Mouse (Mus musculus) granulocyte monocyte progenitor cell, adult 5-6 weeks (primary cell): ENCODE measurements at regions not wholly inside any gene's neighbourhood (a gene's known extent, or its start where the extent isn't known, plus 50 kb on each side); places are given as distances from the start of the nearest gene placed in this dataset.
A peak's percentile ranks its signal among the peaks of the same experiment; 100 is the strongest.

Source experiments
- ATAC-seq: replicated peaks from 2 replicates; pipeline ENCODE4 v1.8.0; 2016; ENCODE audit warnings: mild to moderate bottlenecking, moderate TSS enrichment, inconsistent platforms; ENCODE audit not compliant: poor library complexity, severe bottlenecking

DNA sequence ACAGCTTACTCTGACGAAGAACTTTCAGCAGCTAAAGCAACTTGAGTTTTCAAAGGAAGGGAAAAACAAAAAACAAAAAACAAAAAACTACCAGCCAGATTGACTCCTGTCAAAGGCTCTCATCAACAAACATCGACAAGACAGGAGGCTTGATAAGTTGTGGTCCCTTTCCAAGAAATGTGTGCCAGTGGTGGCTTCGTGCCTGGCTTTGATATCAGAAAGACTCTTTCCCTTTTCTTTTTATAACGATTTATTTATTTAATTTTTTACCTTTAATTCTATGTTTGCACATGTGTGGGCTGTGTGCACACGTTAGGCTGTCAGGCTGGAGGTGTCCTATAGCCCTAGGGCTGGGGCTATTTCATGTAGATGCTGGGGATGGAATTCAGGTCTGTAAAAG lies 60.4 kb downstream of the Dact1 start:
- no peak for ATAC-seq

DNA sequence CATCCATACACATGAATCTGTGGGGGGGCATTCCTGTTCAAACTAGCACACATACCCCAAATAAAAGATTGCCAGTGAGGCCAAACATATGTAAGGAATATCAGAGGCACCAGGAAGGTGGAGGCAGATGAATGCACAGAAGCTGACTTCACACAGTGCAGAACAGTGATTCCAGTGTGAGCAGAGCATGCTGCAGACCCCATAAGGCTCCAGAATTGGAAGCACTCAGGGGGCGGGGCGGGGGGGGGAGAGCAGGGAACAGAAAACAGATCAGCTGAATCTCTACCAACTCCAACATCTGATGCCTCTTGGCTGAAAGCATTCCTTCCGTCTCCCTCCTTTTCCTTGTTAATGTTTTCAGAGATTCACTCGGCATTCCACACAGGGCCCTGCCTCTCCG lies 62.3 kb downstream of the Dact1 start:
- no peak for ATAC-seq

DNA sequence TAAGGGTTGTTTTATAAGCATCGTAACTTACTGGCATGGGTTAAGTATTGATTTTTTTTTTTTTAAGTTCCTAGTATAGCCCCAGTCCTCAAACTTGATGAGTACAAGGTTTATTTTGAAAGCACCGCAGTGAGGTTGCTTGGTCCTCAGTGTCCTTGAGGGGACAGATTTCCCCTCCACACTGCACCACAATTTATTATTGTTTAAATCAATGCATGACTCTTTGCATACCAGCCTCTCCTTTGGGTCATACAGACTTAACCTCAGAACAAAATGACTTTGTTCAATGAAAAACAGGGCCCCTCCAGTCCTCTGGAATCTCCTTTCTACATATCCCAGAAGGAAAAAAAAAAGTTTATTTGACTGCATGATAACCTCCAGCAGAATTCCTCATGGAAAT lies 63.9 kb downstream of the Dact1 start:
- ATAC-seq: no peak

DNA sequence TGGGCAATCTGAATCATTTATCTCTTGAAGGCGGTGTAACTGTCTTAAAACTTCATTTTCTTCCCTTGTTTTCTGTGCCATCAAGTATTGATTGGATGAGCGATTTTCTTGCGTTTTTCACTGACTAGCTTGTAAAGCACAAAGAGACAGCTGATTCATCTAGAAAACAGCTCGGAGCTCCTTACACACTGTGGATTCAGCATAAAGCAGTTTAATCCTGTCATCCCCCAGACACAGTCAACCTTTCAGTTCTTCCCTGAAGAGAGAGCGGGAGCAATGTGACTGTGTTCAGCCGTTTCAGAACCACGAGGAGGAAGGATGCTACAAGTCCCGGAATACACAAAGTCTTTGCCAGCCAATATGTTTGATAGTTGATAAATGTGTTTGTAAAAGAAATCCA lies 66.8 kb downstream of the Dact1 start:
- no peak for ATAC-seq

DNA sequence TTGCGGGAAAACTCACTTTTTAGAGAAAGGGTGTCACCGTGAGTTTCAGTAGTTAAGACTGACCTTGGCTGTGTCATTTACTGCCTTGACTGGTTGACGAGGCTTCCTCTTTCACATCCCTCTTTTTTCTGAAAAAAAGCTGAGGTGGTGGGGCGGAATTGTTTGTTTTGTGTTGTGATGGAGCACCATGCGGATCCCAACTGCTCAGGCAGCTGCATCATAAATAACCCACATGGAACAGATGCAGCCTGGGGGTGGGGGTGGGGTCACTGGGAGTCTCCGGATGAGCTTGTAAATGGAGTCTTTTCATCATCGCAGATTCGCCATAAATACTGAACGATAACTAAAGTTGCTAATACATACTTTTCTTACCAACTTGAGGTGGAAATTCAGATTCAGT lies 67.3 kb downstream of the Dact1 start:
- ATAC-seq: peak; percentile 42

DNA sequence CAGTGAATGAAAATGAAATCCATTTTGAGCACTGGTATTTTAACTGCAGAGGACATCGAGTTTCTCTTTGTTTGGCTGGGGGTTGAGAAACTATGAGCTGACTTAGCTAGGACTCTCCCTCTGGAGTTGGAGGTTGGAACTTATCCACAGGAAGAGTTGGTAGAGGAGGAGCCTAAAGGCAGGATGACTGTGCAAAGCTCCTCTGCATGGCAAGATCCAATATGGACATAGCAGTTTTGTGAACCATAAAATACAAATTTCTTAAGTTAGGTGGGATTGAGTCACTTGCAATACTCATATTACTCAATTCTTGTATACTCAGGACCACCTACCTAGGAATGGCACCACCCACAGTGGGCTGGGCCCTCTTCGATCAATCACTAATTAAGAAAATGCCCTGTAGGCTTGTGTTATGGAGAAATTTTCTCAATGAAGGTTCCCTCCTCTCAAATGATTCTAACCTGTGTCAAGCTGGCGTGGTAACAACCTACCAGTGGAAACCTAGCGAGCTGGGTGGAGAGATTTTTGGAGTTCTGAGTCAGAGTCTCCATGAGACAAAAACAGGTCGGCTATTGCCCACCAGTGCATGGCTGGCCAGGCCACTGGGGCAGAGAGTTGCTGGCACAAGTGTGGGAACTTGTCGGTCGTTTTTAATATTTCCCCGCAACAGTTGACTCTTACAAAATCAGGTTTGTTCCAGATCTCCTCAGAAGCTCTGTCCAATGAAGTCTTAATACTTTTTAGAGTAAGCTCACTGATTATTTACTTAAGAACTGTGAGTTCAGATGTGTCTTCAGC lies 70.1 kb downstream of the Dact1 start:
- ATAC-seq: no peak

DNA sequence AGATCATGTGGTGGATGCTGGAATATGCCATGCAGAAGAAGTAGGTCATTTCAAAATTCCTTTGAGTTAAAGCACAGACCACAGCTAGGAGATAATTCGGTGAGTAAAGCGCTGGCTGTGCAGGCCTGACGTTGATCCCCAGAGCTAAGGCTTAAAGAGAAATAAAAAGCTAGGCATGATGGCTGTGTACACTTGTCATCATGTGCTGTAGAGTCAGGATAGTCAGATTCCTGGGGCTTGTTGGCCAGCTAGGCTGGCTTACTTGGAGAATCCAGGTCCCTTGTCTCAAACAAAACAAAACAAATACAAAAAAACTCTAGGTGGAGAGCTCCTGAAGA lies 70.7 kb downstream of the Dact1 start:
- no peak for ATAC-seq

DNA sequence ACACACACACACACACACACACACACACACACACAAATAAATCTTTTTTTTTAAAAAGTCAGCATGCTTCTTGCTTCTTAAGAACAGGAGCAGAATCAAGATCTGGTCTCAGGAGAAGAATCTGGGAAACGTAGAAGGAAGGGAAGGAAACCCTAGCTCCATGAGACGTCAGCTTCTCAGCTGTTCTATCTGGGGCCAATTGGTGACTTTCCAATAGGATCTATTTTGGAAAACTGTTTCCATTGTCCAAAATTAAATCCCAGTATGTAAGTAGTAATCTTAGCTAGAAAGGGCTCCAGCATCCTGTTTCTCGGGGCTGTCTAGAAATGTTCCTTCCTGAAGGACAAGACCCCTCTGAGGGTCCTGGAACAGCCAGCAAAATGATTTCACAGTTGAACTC lies 76.6 kb downstream of the Dact1 start:
- no peak for ATAC-seq

DNA sequence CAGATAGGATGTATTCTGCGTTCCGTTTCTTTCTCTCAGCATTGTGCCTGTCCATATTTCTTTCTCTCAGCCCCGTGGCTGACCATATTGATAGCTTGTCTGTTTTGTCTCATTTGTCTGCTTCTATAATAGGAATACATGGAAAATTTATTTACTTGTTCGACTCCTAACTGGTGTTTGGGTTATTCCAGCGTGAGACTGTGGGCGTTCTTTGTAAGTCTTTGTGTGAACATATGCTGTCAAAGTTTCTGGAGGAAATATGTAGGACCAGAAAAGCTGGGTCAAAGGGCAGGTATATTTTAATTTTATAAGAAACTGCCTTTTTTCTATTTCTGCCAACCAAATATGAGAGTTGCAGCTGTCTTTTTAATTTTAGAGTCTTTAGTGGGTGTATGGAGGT lies 81.8 kb downstream of the Dact1 start:
- no peak for ATAC-seq

DNA sequence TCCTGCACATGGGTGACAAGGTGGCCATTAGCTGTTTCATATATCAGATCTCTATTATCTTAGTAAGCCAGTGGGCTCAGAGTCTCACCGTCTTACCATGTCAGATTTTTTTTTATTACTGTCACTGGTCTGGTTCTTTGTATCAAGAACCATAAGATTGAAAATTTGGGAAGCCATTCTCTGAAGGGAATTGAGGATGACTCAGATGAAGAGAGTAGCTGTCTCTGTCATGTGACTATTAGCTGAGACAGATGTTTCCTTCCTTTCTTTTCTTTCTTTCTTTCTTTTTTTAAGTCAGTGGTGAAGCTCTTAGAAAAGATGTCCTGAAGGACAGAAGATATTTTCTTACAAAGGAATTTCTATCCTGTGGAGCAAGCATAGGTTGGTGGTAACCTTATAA lies 84.1 kb downstream of the Dact1 start:
- no peak for ATAC-seq

DNA sequence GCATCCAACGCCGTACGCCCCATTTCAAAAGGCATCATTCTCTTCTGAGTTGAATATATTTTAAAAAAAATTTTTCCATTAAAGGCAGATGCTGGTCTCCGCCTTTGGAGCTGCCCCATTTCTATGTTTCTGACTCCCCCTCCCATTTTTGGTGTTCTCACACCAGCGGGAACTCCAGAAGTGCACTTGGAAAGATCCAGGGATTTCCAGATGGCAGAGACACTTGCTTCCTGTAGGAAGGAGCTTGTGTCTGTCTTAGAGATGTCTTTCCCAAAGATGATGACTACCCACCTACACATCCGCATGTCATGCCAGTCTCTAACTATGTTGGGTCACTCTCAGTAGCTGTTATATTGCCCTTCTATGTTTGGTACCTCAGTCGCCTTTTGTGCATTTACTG lies 87.8 kb downstream of the Dact1 start:
- no peak for ATAC-seq

DNA sequence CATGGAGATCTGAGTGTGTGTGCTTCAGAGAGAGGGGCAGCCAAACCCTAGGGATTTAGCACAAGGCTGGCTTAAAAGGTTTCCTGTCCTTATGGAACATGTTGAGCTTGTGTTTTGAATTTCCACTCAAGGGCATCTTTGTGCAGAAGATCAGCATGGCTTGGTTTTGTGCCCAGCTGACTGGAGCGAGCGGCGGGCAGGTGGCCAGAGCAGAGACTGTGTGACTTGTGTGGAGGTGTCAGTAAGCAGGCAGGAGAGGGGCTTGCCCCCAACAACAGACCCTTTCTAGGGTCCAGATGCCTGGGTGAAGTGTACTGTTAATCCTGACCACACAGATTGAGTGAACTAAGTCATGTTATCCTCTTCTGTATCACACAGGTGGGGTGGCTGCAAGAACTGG lies 89.0 kb downstream of the Dact1 start:
- ATAC-seq: no peak

DNA sequence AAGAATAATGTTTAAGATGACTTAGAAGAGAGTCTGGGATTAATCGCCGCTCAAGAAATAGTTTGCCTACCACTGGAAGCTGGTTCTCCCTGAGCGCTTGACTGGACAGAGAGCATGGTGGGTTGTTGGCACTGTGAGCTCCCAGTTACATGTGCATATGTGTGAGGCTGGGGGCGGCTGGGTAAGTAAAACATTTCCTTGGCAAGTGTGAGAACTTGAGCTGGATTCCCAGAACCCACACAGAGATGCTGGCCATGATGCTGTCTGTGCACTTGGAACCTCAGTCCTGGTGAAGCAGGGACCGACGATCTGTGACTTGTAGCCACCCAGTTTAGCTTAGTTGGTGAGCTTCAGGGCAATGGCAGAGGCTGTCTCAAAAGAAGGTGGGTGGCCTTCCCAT lies 90.5 kb downstream of the Dact1 start:
- ATAC-seq: no peak

DNA sequence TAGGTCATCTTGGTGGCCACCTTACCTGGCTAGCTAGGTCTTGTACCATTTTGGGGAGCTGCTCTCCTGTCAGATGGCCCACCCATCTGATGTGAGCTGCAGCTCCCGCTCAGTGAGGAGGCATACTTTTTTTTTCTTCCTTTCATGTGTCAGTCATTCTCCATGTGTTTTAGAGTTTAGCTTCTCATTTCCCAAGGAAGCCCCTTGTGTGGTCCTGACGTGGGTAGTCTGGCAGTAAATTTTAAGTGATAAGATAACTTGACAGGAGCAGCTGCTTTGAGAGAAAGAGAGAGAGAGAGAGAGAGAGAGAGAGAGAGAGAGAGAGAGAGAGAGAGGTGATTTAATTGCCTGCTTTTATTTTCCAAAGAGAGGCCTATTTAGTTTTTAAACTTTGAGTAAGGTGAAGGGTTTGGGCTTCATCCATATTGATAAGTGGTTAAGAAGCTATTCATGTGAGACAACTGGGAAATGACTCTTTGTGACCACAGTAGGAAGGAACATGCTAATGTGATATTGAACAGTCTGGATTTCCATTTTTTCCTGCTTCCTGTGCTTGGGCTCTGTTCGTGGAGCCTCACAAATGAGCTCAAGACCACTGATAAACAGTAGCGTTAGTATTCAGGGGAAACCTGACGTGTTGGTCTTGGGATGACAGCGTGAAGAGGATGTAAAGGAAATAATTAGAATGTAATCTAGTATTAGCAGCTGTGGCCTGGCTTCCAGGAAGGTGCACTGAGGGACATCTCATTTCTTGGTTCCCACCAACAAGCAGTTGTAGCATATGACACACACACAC lies 92.1 kb downstream of the Dact1 start:
- ATAC-seq: no peak

DNA sequence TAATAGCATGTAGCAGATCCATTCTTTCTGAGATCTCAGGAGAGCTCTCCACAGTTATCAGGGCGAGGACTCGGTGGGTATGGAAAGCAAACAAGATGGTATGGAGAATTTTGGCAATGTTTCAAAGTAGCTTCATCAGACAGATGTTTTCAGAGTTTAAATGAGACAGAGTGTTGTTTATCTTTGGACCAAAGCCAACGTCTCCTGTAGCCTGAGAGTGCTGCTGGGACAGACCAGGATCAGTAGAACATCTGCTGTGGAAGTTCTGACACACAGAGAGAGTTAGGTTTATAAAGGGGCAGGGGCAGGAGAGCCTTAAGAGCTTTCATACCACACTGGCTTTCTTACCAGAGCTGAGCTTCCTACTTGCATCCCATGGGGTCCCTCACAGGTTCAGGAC lies 97.6 kb downstream of the Dact1 start:
- no peak for ATAC-seq

DNA sequence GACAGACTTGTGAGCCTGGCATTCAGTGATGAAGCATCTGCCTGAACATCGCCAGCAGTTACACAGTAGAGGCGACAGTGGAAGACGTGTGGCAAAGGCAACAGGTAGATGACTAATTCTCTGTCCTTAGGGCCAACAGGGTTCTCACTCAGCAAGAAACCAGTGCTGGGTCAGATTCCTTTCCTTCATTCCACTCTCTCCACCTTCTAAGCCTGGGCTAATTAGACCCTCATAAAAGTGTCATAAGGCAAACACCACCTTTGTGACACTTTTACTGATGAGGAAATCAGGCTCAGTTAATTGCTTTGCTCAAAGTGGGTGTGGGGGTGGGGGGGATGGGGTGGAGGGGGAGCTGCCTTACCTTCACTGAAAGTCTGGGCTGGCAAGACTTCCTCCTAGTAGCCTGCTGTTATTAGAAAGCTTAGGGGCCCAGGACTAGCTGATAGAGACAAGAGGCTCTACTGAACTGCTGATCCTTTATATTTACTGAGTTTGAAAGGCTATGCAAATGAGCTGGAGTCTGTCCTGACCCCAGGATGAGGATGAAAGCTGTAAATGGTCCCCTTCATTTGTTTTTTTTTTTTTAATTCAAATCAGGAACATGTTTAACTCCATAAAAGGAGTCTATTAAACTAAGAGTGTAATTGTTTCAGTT lies 98.8 kb downstream of the Dact1 start:
- no peak for ATAC-seq

DNA sequence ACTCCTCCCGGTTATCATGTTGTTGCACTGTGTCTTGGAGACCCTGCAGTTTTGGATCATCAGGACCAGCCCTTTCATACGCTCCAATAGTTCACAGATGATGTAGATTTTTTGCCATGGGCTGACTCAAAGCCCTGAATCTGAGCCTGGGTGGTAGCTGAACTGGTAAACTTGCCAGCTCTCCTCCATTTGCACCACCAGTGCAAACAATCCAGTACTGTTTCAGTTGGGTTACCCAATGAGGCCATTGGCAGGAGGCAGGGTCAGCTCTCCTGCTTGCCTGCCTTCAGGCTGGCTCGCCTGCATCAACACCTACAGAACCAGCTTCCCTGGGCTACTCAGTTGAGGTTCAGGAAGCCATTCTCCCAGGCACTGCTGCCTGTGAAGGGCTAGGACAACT lies 102.6 kb downstream of the Dact1 start:
- no peak for ATAC-seq

DNA sequence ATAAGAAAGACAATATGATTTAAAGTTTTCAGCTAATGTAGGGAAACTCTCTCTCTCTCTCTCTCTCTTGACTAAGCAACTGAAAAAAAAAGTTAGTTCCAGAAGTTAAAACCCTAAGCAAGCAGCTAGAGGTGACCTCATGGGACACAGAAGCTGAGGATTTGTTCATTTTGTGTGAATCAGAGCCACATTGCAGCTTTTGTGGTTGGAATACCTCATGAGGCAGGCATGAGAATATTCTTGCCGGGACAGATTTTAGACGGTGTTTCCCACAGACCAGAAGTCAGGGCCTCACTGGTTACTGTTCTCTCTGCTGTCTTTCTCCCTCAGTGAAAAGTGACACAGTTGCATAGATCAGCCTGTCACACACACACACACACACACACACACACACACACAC lies 107.3 kb downstream of the Dact1 start:
- ATAC-seq: no peak

DNA sequence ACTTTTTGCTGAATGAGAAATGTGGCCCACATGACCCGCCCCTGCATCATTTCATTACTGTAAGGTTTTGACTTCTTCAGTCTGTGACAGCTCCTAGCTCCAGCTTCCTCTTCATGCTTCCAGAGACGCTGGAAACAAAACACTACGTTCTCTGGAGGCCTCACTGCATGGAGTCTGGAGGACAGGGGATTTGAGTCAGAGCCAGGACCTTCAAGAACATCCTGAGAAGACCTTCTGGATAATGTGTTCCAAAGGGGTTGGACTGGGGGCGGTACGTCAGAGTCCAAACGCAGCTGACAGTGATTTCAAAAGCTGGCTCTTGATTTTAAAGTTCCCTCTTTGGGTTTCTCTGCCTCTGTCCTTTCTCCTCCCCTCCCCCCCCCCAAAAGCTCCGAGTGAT lies 108.5 kb downstream of the Dact1 start:
- ATAC-seq: no peak

DNA sequence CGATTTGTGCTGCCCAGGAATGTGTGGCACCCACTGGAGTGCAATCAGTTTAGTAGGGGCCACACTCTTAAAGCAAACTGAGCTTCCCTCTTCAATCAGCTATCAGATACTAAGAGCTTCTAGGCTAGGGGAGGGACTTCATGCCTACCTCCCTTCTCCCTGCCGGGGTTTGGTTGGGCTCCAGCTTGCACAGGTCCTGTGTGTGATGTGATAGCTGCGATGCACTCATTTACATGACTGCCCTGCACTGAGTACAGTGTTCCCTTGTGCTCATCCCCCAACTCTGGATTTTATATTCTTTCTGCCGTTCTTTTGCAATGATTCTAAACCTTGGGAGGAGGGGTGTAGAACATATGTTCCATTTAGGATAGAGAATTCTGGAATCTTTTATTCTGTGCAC lies 109.5 kb downstream of the Dact1 start:
- no peak for ATAC-seq

DNA sequence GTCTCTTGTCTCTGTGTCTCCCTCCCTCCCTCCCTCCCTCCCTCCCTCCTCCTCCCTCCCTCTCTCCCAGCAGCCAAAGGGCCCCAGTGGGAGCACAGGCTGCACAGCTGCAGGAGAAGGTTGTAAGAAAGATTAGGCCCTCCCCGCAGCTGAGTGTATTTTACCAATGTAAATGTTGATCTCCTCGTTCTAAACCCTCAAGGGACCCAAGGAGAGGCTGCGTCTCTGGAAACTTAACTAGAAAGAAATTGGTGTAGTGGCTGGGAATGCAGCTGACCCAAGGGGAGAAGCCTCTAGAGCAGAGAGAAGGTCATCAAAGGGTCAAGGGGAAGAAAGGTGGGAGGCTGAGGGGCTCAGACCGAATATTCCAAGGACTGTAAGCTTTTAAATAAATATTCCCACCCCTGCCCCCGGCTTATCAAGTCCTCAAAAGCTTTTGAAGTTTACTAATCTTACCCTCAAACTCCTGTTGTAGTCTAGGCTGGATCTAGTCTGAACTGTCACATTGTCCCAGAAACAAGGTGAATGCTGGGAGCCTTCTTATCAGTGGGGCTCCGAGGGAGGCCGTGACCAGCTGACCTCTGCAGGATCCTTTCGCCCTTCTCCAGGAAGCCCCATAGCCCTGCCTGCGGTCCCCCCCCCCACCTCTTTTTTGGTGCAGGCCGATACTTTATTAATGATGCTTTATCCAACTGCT lies 116.5 kb downstream of the Dact1 start:
- no peak for ATAC-seq
